Comparison of ENCODE assay signal across 16 mouse cellular contexts in the genomic region with DNA sequence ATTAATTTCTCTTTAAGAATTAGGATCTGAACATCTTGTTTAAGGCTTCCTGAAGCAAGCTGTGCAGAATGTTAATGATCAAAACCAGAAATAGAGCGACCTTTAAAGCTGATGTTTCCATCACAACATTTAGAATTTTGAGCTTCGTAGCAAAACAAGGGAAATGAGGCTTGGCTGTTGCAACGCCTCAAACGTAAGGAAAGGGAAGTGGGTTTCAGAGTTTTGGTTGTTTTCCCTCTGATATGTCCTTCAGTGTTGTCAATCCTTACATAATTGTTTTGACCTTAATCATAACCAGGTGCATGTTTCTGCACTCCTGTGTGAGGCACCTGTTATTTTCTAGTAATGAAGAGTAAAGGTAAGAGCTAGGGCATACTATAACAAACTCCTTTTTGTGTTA.
"Had no signal": no experiment of that assay in that cellular context is flagged by ENCODE, and none has a peak within 500 bp of the region (broad histone marks: within the 10 kb centered on the region; RNA-seq: fewer than 3 reads in every experiment).

No protein-coding gene starts in this region.

- DNase-seq: gastrocnemius, adult 2 months; gastrocnemius, postnatal 10 days; gastrocnemius, postnatal 25 days; heart, adult 11 months; heart, adult 2 months; heart, postnatal 4 days; kidney, adult 11 months; kidney, adult 2 months; kidney, adult 9 months; kidney, postnatal 14 days; kidney, postnatal 36 days; layer of hippocampus, adult 9-11 months; layer of hippocampus, postnatal 36 days had no signal

- ATAC-seq: hindbrain, postnatal 0 days; intestine, embryonic 16.5 days; liver, embryonic 12.5 days had no signal
